In genomic region chr11:21370399-21371121, GRCm38 (mm10) we compare ENCODE assay signal across 7 mouse cellular contexts. TPM values are rescaled to one million over a fixed set of nuclear protein-coding genes. Genes with fewer than 3 reads are reported as not detected.
DNase-seq lines count a peak whose midpoint lies in the region; ATAC-seq lines count a peak whose summit lies in the region.

No protein-coding gene starts in this region.

- DNase-seq in adipocyte (ENCODE audit: low spot score) = peak; percentile 82
- DNase-seq in gastrocnemius, postnatal 10 days = peak; percentile 81
- DNase-seq in hindlimb bud, embryonic 11.5 days (ENCODE audit: extremely low spot score, low read depth, low spot score) = peak; percentile 28
- peak; percentile 7 to 71 for DNase-seq in left cerebral cortex, postnatal 14 days (ENCODE audit: low spot score in 2 of 2)
- peak; percentile 92 for DNase-seq in skeletal muscle tissue, adult 2 months (ENCODE audit: low read depth, low spot score)

- peak; percentile 55 for ATAC-seq in common myeloid progenitor, adult 5-6 weeks (replicated peaks; ENCODE audit: low read depth, poor library complexity, severe bottlenecking)
- peak; percentile 49 for ATAC-seq in megakaryocyte progenitor cell, adult 5-6 weeks (replicated peaks; ENCODE audit: poor library complexity)

- intact Hi-C loops in left cerebral cortex, postnatal 14 days (cut with DNase I) = no loop called here

RNA-seq across cellular contexts. Expression of gene Ugp2, which starts 0.4 kb away (rescaled TPM):
- 37.9 and 43.3 TPM in 2 replicates for total RNA-seq in common myeloid progenitor, adult 5-6 weeks (2017)
- 100 to 1,000 TPM; 290 to 306 TPM for total RNA-seq in gastrocnemius, postnatal 10 days (2021)
- 10 to 100 TPM; 61.1 to 65.7 TPM for total RNA-seq in left cerebral cortex, postnatal 14 days (2021)
- total RNA-seq in megakaryocyte progenitor cell, adult 5-6 weeks (2015) = 63.3 and 64.7 TPM in 2 replicates
- total RNA-seq in megakaryocyte progenitor cell, adult 5-6 weeks (2017) = 55.0 and 72.3 TPM in 2 replicates

Comparison
In these comparisons a context has a peak if more than half of its experiments do, and no peak if none do; other contexts are left out.
1. Peak in every context shown above with its lines: DNase-seq and ATAC-seq.
2. DNase-seq: peak in every context shown above with its lines; median percentile 92 in skeletal muscle tissue, adult 2 months; 82 in adipocyte; 81 in gastrocnemius, postnatal 10 days; 39 in left cerebral cortex, postnatal 14 days; 28 in hindlimb bud, embryonic 11.5 days.